Mouse (Mus musculus) kidney, adult 2 months (tissue): ENCODE measurements around the gene Bace1.

ENCODE experiments used
- CTCF ChIP-seq: fragments of 200-500 bp; conservative IDR thresholded peaks from 2 replicates; pipeline ENCODE4 v1.5.1; 2011; ENCODE audit warnings: low read depth, mild to moderate bottlenecking, control low read depth, low read length, moderate library complexity, mixed read lengths; ENCODE audit not compliant: insufficient read depth, insufficient read length
- POLR2A ChIP-seq: fragments of 200-500 bp; IDR thresholded peaks from one replicate; pipeline ENCODE4 v1.6.1; 2011; ENCODE audit warnings: low read depth, low read length, control low read depth

- TF ChIP-seq POLR2A, result no peak
- no peak for TF ChIP-seq CTCF
Observed at GRCm38 (mm10) chr9:45793697-45794096, 44.7 kb upstream of the Bace1 start.
